Mouse (Mus musculus) hindbrain, embryonic 14.5 days (tissue): ENCODE data around the gene Rph3a. TPM values are rescaled to one million over a fixed set of nuclear protein-coding genes. Genes with fewer than 3 reads are reported as not detected.
"Not testable (repeated sequence)": the region's sequence is repeated elsewhere in the genome, so short reads cannot be mapped to it uniquely, and the experiment has no call there.

Experiments used
- ATAC-seq: fragments of 200-750 bp; cut with Nextera tagmentation; 2 replicates; pipeline ENCODE4 v1.8.0; 2017; ENCODE audit warnings: moderate number of reproducible peaks, mild to moderate bottlenecking, moderate TSS enrichment, moderate library complexity; ENCODE audit not compliant: low FRiP score
- DNase-seq: peaks from one replicate; pipeline ENCODE4 v3.0.0-alpha.2; 2015; ENCODE audit warnings: low spot score
- H3K27ac ChIP-seq: fragments of 300-500 bp; sonication (generic); 2 replicates; pipeline ENCODE4 v1.5.1; 2014; ENCODE audit warnings: mild to moderate bottlenecking, moderate library complexity
- H3K27me3 ChIP-seq: fragments of 300-500 bp; sonication (generic); 2 replicates; pipeline ENCODE4 v1.6.1; 2014; ENCODE audit warnings: mild to moderate bottlenecking, low read length, mixed read lengths; ENCODE audit not compliant: control insufficient read depth, insufficient read depth
- H3K36me3 ChIP-seq: fragments of 300-500 bp; sonication (generic); replicated peaks from 2 replicates; pipeline ENCODE4 v1.6.1; 2014; ENCODE audit not compliant: control insufficient read depth, insufficient read depth
- H3K4me1 ChIP-seq: fragments of 300-500 bp; sonication (generic); replicated peaks from 2 replicates; pipeline ENCODE4 v1.6.1; 2014; ENCODE audit warnings: antibody characterized with exemption, low read length, mixed read lengths; ENCODE audit not compliant: control insufficient read depth, insufficient read depth
- H3K4me2 ChIP-seq: fragments of 300-500 bp; sonication (generic); replicated peaks from 2 replicates; pipeline ENCODE4 v1.6.1; 2014; ENCODE audit warnings: mild to moderate bottlenecking, moderate library complexity
- H3K4me3 ChIP-seq: fragments of 300-500 bp; sonication (generic); replicated peaks from 2 replicates; pipeline ENCODE4 v1.5.1; 2014; ENCODE audit warnings: mild to moderate bottlenecking, low read length
- H3K9ac ChIP-seq: fragments of 300-500 bp; sonication (generic); 2 replicates; pipeline ENCODE4 v1.6.1; 2014
- H3K9me3 ChIP-seq: fragments of 300-500 bp; sonication (generic); 2 replicates; pipeline ENCODE4 v1.6.1; 2016; ENCODE audit warnings: low read length; ENCODE audit not compliant: control insufficient read depth
- WGBS: fragments of 180-500 bp; shearing (Covaris S2); extraction: QIAGEN DNeasy Blood & Tissue Kit; methylation state at CpG from one replicate; pipeline ENCODE4 v1.1.7; 2014; 5-methylcytosine and 5-hydroxymethylcytosine counted together
- polyA plus RNA-seq: library from polyadenylated mRNA; unstranded; fragments of >200 nt; fragmentation: Nextera tagmentation; extraction: Ambion mirVana; gene quantifications from 2 replicates; pipeline ENCODE4 v1.2.1, GENCODE M21; 2014

Gene Rph3a
- polyA plus RNA-seq, 1 experiment from 2014 or later, result 28.6 TPM

DNA sequence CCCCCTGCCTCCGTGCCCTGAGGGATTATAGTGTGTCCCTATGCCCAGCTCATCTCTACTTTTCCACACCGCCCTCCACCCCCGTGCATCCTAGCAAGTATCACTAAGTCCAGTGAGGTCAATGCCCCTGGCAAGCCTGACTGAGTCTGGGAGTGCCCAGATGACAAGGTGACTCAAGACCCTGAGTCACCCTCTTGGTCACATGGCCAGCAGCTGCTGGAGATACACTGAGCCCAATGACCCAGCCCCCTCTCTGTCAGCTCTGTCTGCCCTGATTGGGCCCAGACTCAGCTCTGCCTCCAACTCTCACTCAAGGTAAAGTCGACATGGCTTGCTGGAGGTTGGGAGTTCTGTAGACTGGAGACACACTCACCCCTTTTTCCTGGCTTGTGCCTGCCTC, 72.1 kb downstream of the Rph3a start:
- Histone ChIP-seq H3K9ac (no peak overlapping the region), H3K27me3 (no peaks in the 10 kb centered on the region), H3K4me2 (no peak overlapping the region), H3K27ac (no peak overlapping the region), H3K36me3 (no peaks in the 10 kb centered on the region), H3K4me3 (no peak overlapping the region), H3K4me1 (no peaks in the 10 kb centered on the region), H3K9me3 (no peaks in the 10 kb centered on the region)
- ATAC-seq (no peak), DNase-seq (no peak)
- 84% methylated on average over 4 of the region's 4 CpGs for WGBS

DNA sequence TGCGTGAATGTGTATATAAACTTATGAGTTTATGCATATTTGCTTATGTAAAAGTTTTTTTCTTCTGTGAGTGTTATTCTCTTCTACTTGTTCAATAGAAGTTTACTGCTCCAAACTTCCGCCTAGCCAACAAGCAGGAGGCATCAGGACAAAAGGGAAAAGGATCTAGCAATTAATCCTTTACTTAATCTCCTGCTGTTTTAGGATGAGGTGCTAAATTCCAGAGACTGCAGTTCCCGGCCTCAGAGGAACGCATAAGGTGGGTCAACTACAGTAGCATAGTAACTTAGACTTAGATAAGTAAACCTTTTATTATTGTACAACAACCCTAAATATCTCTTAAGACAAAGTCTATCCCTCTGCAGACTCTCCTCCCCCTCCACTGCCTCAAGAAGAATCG, 75.9 kb downstream of the Rph3a start:
- Histone ChIP-seq H3K4me3 (no peak overlapping the region), H3K4me1 (no peaks in the 10 kb centered on the region), H3K36me3 (no peaks in the 10 kb centered on the region), H3K27ac (no peak overlapping the region), H3K4me2 (no peak overlapping the region), H3K9ac (no peak overlapping the region), H3K9me3 (no peaks in the 10 kb centered on the region), H3K27me3 (no peaks in the 10 kb centered on the region)
- WGBS, result 25% methylated on average over 5 of the region's 5 CpGs
- no peak for ATAC-seq
- DNase-seq, result no peak

DNA sequence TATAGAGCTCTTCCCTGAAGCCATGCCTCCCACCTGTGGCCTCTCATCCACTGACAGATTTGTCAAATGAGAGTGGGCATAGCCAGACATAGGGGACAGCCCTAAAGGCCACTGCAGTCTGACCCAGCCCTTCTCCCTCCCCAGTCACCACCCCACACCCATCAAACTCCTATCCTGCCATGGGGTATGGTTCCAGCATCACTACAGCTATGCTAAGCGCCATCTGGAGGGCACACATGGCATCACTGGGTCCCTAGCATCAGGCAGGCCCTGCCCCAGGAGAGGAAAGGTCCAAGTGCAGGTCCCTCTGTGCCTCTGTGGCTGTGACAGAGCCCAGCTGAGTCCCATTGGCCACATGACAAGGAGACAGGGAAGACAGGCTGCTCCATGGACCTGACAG, 82.9 kb downstream of the Rph3a start:
- DNase-seq (no peak), ATAC-seq (no peak)
- Histone ChIP-seq H3K9me3 (no peaks in the 10 kb centered on the region), H3K27me3 (no peaks in the 10 kb centered on the region), H3K27ac (no peak overlapping the region), H3K4me2 (no peak overlapping the region), H3K4me1 (no peaks in the 10 kb centered on the region), H3K9ac (no peak overlapping the region), H3K36me3 (no peaks in the 10 kb centered on the region), H3K4me3 (no peak overlapping the region)
- WGBS, result 0% methylated on average over 1 of the region's 1 CpGs

DNA sequence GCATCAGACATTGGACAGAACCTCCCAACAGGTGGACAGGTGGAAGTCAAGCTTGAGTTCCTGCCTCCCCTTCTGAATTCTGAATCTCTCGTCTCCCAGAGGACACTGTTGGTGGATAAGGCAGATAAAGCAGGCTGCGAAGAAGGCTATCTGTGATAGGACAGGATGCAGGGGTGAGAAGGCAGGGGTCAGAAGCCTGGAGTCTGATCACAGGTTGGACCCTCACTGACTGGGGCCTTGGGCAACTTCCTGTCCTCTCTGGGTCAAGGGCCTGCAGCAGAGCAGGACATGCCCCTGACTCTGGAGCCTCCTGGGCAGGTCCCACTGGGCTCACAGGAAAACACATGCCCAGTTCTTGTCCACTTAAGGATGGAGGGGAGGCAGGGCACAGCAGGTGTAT, 83.6 kb downstream of the Rph3a start:
- H3K4me3 ChIP-seq, ATAC-seq, H3K9me3 ChIP-seq, H3K4me1 ChIP-seq, H3K9ac ChIP-seq, H3K4me2 ChIP-seq, DNase-seq, H3K27ac ChIP-seq, H3K36me3 ChIP-seq, H3K27me3 ChIP-seq: not testable (repeated sequence)
- WGBS, result 75% methylated on average over 2 of the region's 2 CpGs

DNA sequence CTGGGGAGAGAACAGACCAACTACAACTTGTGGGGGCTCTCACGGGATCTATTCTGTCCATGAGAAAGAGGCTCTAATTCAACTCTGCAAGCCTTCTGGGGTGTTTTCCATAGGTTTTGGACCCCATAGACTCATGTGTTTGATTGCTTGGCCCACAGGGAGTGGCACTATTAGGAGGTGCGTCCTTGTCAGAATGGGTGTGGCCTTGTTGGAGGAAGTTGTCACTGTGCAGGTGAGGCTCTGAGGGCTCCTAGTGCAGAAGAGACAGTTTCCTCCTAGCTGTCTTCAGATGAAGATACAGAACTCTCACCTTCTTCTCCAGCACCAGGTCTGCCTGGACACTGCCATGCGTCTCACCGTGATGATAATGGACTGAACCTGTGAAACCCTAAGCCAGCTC, 85.4 kb downstream of the Rph3a start:
- WGBS, result 92% methylated on average over 4 of the region's 4 CpGs
- ATAC-seq, result not testable (repeated sequence)

DNA sequence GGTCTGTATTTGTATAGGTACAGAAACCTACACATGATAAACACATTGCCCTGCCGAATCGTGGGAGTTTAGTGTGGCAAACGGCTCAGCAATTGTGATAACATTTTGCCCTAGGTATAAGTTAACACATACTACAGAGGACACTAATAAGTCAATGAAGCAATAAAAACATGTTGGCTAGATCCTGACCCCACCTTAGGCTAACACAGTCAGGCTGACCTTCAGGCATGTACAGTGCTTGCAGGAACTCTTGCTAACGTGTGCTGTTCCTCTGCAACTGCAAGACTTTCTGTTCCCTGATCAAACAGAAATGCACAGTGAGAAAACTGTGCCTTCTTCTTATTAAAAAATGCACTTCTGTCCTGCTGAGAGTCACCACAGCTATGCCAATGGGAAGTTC, 85.9 kb downstream of the Rph3a start:
- H3K27me3 ChIP-seq, result no peaks in the 10 kb centered on the region

More for the DNA sequence above, 85.4 kb downstream of the Rph3a start:
- H3K27ac ChIP-seq, H3K4me2 ChIP-seq, H3K4me1 ChIP-seq, H3K27me3 ChIP-seq, H3K9ac ChIP-seq, DNase-seq, H3K36me3 ChIP-seq, H3K4me3 ChIP-seq, H3K9me3 ChIP-seq: not testable (repeated sequence)

DNA sequence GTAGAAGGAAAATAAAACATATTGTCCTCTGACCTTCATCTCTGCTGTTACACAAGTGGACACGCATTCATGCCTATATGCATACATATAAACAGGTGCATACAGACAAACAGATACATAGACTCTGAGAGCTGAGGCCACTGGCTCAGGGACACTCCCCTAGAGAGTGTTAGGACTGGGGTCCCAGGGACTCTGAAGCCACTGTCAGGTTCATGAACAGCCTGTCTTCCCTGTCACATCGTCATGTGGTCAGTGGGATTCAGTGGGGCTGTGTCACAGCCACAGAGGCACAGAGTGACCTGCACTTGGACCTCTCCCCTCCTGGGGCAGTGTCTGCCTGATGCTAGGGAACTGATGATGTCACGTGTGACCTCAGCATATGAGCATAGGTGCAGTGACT, 89.6 kb downstream of the Rph3a start:
- Histone ChIP-seq H3K27me3 (no peaks in the 10 kb centered on the region), H3K4me2 (no peak overlapping the region), H3K4me3 (no peak overlapping the region), H3K36me3 (no peaks in the 10 kb centered on the region), H3K9me3 (no peaks in the 10 kb centered on the region), H3K27ac (no peak overlapping the region), H3K4me1 (no peaks in the 10 kb centered on the region), H3K9ac (no peak overlapping the region)
- ATAC-seq, result no peak
- 80% methylated on average over 3 of the region's 3 CpGs for WGBS
- DNase-seq, result no peak

More for the DNA sequence above, 85.9 kb downstream of the Rph3a start:
- 87% methylated on average over 4 of the region's 4 CpGs for WGBS
- Histone ChIP-seq H3K9ac (no peak overlapping the region), H3K27ac (no peak overlapping the region), H3K4me2 (no peak overlapping the region), H3K4me3 (no peak overlapping the region), H3K4me1 (no peaks in the 10 kb centered on the region), H3K36me3 (no peaks in the 10 kb centered on the region), H3K9me3 (no peaks in the 10 kb centered on the region)
- DNase-seq (no peak), ATAC-seq (no peak)

DNA sequence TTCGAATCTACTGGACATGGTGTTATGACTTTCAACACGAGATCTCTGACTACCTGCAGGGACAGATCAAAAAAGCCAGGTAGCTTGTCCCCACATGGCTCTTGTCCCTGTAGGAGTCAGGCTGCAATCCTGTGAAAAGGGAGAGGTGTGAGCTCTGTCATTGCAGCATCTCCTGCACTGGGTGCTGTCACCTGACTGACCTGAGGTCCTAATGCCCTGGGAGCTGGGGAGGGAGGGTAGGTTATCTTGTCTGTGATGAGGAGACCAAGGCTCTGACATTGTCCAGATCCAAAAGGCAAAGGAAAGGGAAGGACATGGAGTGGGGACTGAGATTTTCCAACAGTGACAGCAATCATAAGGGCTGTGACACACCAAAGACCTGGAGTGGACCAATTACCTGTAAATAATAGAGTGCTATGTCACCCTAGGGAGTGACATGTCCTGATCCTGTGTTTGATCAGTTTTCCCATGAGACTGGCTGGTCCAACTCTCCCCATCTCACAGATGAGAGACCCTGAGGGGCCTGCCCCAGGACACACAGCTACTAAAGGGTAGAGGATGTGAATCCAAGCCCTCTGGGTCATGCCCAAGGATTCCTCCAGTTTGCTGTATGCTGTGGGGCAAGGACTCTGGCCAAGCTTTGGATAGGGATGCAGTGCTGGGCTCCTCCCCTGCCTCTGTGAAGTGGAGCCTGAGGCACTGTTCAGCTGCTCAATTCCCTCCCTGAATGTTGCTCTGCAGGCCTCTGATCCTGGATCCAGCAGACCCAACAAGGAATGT, 90.5 kb downstream of the Rph3a start:
- H3K27ac ChIP-seq, H3K36me3 ChIP-seq, H3K4me2 ChIP-seq, H3K4me1 ChIP-seq, H3K27me3 ChIP-seq, H3K9ac ChIP-seq, ATAC-seq, DNase-seq, H3K4me3 ChIP-seq, H3K9me3 ChIP-seq: not testable (repeated sequence)
- WGBS, result 78% methylated on average over 2 of the region's 2 CpGs

DNA sequence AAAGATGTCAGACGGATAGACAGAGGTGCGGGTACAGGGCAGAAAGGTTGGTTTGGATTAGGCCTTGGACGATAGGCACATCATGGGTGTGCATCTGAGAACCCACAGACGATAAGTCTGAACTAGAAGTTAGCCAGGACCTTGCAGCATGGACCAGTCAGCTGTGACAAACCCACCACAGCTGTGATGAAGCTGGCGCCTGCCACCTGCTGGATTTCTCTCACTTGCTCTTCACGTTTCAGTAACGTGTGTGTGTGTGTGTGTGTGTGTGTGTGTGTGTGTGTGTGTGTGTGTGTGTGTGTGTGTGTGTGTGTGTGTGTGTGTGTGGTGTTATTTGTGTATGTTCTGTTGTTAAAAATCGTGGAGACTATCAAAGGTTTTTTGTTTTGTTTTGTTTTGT, 95.7 kb downstream of the Rph3a start, which contains the start of gene Oas1d:
Oas1d (plus strand) TSS at position 333 of the 400 bp plus-strand sequence.
- not testable (repeated sequence) for H3K9ac ChIP-seq, H3K9me3 ChIP-seq, ATAC-seq, H3K36me3 ChIP-seq, H3K4me2 ChIP-seq, H3K27me3 ChIP-seq, H3K4me3 ChIP-seq, H3K27ac ChIP-seq, DNase-seq, H3K4me1 ChIP-seq
- WGBS, result 52% methylated on average over 8 of the region's 8 CpGs
